Mouse (Mus musculus) kidney, embryonic 14.5 days (tissue): ENCODE measurements at regions not wholly inside any gene's neighbourhood (a gene's known extent, or its start where the extent isn't known, plus 50 kb on each side); places are given as distances from the start of the nearest gene placed in this dataset.

ENCODE experiments used
- ATAC-seq: fragments of 200-750 bp; cut with Nextera tagmentation; 2 replicates; pipeline ENCODE4 v1.8.0; 2017; ENCODE audit warnings: moderate number of reproducible peaks, mild to moderate bottlenecking, moderate TSS enrichment, moderate library complexity; ENCODE audit not compliant: low FRiP score, low TSS enrichment
- H3K27ac ChIP-seq: fragments of 300-500 bp; sonication (generic); 2 replicates; pipeline ENCODE4 v1.5.1; 2014; ENCODE audit warnings: low read depth, mild to moderate bottlenecking, low read length, moderate library complexity, mixed read lengths
- H3K27me3 ChIP-seq: fragments of 300-500 bp; sonication (generic); 2 replicates; pipeline ENCODE4 v1.6.1; 2014; ENCODE audit warnings: mild to moderate bottlenecking, low read length; ENCODE audit not compliant: control insufficient read depth, insufficient read depth
- H3K36me3 ChIP-seq: fragments of 300-500 bp; sonication (generic); 2 replicates; pipeline ENCODE4 v1.6.1; 2014; ENCODE audit warnings: low read length, mixed read lengths; ENCODE audit not compliant: control insufficient read depth, insufficient read depth
- H3K4me1 ChIP-seq: fragments of 300-500 bp; sonication (generic); 2 replicates; pipeline ENCODE4 v1.6.1; 2014; ENCODE audit warnings: low read length, mixed read lengths; ENCODE audit not compliant: control insufficient read depth, insufficient read depth
- H3K4me2 ChIP-seq: fragments of 300-500 bp; sonication (generic); replicated peaks from 2 replicates; pipeline ENCODE4 v1.6.1; 2014; ENCODE audit warnings: low read depth, mild to moderate bottlenecking, low read length
- H3K4me3 ChIP-seq: fragments of 300-500 bp; sonication (generic); 2 replicates; pipeline ENCODE4 v1.5.1; 2014; ENCODE audit warnings: mild to moderate bottlenecking, low read length
- H3K9ac ChIP-seq: fragments of 300-500 bp; sonication (generic); 2 replicates; pipeline ENCODE4 v1.6.1; 2014; ENCODE audit warnings: low read depth, mild to moderate bottlenecking, low read length, moderate library complexity
- H3K9me3 ChIP-seq: fragments of 300-500 bp; sonication (generic); 2 replicates; pipeline ENCODE4 v1.6.1; 2016; ENCODE audit warnings: low read length; ENCODE audit not compliant: control insufficient read depth
- WGBS: fragments of 180-500 bp; shearing (Covaris S2); extraction: QIAGEN DNeasy Blood & Tissue Kit; methylation state at CpG from one replicate; pipeline ENCODE4 v1.1.7; 2014; 5-methylcytosine and 5-hydroxymethylcytosine counted together

- ATAC-seq, result no peak
- Histone ChIP-seq H3K9me3 (no peaks in the 10 kb centered on the region), H3K36me3 (no peaks in the 10 kb centered on the region), H3K27ac (no peak overlapping the region), H3K4me3 (no peak overlapping the region), H3K4me1 (peaks cover 10% of the 10 kb centered on the region; the same call in 1 of the 2 replicates), H3K27me3 (no peaks in the 10 kb centered on the region), H3K9ac (no peak overlapping the region), H3K4me2 (no peak overlapping the region)
- 59% methylated on average over 9 of the region's 9 CpGs for WGBS
These were observed 538.5 kb upstream of the Adam5 start for GRCm38 (mm10) chr8:25362656-25363055.

- no peak overlapping the region for H3K9ac ChIP-seq
- WGBS, result 74% methylated on average over 4 of the region's 4 CpGs
- no peaks in the 10 kb centered on the region for H3K9me3 ChIP-seq
- no peak overlapping the region for H3K4me2 ChIP-seq
- no peaks in the 10 kb centered on the region for H3K36me3 ChIP-seq
- H3K4me3 ChIP-seq, result no peak overlapping the region
- H3K27ac ChIP-seq, result no peak overlapping the region
- peaks cover 8% of the 10 kb centered on the region; the same call in 1 of the 2 replicates for H3K4me1 ChIP-seq
- no peaks in the 10 kb centered on the region for H3K27me3 ChIP-seq
- ATAC-seq, result no peak
These were observed 538.0 kb upstream of the Adam5 start for GRCm38 (mm10) chr8:25362146-25362545.

GRCm38 (mm10) chr8:25361420-25361819 is 537.3 kb upstream of the Adam5 start:
- H3K4me3 ChIP-seq, result no peak overlapping the region
- 87% methylated on average over 5 of the region's 5 CpGs for WGBS
- no peak for ATAC-seq
- H3K4me2 ChIP-seq, result no peak overlapping the region
- no peaks in the 10 kb centered on the region for H3K36me3 ChIP-seq
- no peak overlapping the region for H3K9ac ChIP-seq
- no peak overlapping the region for H3K27ac ChIP-seq
- H3K27me3 ChIP-seq, result no peaks in the 10 kb centered on the region
- peaks cover 5% of the 10 kb centered on the region; the same call in 1 of the 2 replicates for H3K4me1 ChIP-seq
- peaks cover 2% of the 10 kb centered on the region; the same call in 1 of the 2 replicates for H3K9me3 ChIP-seq

GRCm38 (mm10) chr8:25358539-25359165 is 534.5 kb upstream of the Adam5 start:
- 69% methylated on average over 12 of the region's 12 CpGs for WGBS
- Histone ChIP-seq H3K27ac (no peak overlapping the region), H3K4me3 (no peak overlapping the region), H3K4me1 (peaks cover 3% of the 10 kb centered on the region; the same call in 1 of the 2 replicates), H3K9ac (no peak overlapping the region), H3K36me3 (no peaks in the 10 kb centered on the region), H3K27me3 (no peaks in the 10 kb centered on the region), H3K9me3 (peaks cover 3% of the 10 kb centered on the region; the same call in 1 of the 2 replicates), H3K4me2 (no peak overlapping the region)
- ATAC-seq, result no peak

DNA sequence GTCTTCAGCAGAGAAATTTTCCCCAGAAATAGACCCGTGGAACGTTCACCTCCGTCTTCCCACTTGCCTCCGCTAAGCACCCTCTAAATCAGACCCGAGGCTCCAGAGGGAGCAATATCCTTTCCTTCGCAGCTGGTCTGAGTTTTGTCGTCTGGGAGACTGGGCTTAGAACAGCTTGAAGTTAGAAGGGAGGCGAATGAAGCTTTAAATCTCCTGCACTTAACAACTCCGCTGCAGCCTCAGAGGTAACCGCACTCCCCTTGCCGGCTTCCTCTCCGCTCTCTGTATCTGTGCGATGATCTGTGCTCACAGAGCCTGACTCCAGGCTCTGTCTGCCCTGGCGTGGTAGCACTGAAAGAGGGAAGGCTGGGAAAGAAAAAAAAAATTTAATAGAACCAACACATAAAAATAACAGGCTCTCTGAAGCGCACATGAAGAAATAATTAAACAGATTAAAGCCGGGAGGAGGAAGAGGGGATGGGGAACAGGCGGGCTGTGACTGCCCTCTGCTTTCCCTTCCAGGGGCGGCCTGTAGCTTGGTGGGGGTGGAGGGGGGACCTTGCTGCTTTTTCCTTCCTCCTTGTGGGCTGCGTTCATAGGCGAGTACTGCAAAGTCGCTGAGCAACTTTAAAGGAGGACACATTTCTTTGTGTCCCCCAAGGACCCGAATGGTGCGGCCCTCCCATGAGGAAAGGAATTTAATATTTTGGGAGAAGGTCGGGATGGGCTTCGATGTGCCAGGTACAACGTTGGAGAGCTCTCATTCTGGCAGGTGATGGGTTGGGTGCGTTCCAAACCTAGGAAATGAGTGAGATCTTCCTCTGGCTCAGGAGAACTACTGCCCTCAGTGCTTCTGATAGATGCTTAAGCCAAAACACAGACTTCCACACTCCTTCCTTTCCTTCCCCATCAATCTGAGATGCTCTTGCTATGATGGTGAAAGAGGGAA is 529.9 kb upstream of the Adam5 start:
- Histone ChIP-seq H3K9me3 (peaks cover 3% of the 10 kb centered on the region; the same call in 1 of the 2 replicates), H3K4me1 (peaks cover 3% of the 10 kb centered on the region; the same call in 1 of the 2 replicates), H3K36me3 (no peaks in the 10 kb centered on the region), H3K9ac (no peak overlapping the region; the same call in 1 of the 2 replicates), H3K27ac (peak overlapping the region; percentile 3; the same call in 1 of the 2 replicates), H3K4me3 (peak overlapping the region; percentile 6; the same call in 1 of the 2 replicates), H3K27me3 (no peaks in the 10 kb centered on the region), H3K4me2 (peak overlapping the region; percentile 35)
- peak; percentile 79 for ATAC-seq
- 5% methylated on average over 27 of the region's 27 CpGs for WGBS

DNA sequence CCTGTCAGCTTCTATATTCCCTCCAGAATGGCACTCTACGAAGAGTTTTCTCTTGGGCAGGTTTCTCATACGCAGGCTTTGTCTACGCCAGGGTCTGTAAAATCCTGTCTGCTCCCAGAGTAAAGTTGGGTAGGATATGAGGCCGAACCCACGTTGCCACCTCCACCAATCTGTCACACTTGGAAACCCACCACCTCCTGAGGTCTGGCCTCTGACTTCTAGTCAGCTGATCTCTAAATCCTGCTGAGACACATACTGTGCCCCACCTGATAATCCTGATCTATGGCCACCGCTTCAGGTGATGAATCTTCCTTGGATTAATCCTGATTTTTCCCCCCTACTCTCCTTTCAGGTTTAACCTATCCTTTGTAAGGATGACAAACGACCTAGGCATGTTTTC is 529.2 kb upstream of the Adam5 start:
- Histone ChIP-seq H3K27ac (peak overlapping the region; percentile 3; the same call in 1 of the 2 replicates), H3K9ac (no peak overlapping the region; the same call in 1 of the 2 replicates), H3K27me3 (no peaks in the 10 kb centered on the region), H3K4me2 (no peak overlapping the region), H3K4me1 (peaks cover 3% of the 10 kb centered on the region; the same call in 1 of the 2 replicates), H3K36me3 (no peaks in the 10 kb centered on the region), H3K9me3 (peaks cover 3% of the 10 kb centered on the region; the same call in 1 of the 2 replicates), H3K4me3 (no peak overlapping the region)
- ATAC-seq, result no peak; the same call in 1 of the 2 replicates
- 31% methylated on average over 7 of the region's 7 CpGs for WGBS

- H3K36me3 ChIP-seq, result no peaks in the 10 kb centered on the region
- H3K27me3 ChIP-seq, result no peaks in the 10 kb centered on the region
- no peak overlapping the region for H3K9ac ChIP-seq
- H3K4me3 ChIP-seq, result no peak overlapping the region
- 45% methylated on average over 10 of the region's 10 CpGs for WGBS
- no peaks in the 10 kb centered on the region for H3K9me3 ChIP-seq
- peak; percentile 29 for ATAC-seq
- H3K27ac ChIP-seq, result peak overlapping the region; percentile 20; the same call in 1 of the 2 replicates
- no peak overlapping the region for H3K4me2 ChIP-seq
- H3K4me1 ChIP-seq, result peaks cover 5% of the 10 kb centered on the region; the same call in 1 of the 2 replicates
These were observed 524.0 kb upstream of the Adam5 start for GRCm38 (mm10) chr8:25348003-25348683.

DNA sequence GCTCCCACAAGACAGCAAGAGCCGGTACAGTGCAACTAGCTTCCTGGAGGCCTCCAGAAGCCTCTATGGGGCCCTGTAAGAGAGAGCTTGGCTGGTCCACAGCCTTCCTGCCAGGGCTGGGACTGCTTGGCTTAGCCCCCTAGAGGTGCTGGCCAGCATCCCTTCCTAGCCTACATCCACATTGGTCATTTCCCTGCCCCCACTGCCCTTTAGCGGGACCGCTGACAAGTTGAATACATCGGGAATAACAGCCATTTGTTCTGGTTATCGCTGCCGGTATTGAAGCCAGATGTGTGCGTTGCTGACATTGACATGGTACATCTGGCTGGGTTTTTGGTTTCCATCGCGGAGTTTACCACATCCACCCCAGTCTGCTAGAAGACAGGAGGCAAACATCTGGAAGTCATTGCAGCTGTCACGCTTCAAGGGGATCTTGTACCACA is 519.0 kb upstream of the Adam5 start:
- Histone ChIP-seq H3K4me1 (peaks cover 16% of the 10 kb centered on the region; the same call in 1 of the 2 replicates), H3K27me3 (no peaks in the 10 kb centered on the region), H3K4me3 (no peak overlapping the region), H3K27ac (peak overlapping the region; percentile 76), H3K36me3 (no peaks in the 10 kb centered on the region), H3K9ac (no peak overlapping the region), H3K4me2 (peak overlapping the region; percentile 12; the same call in 1 of the 2 replicates), H3K9me3 (no peaks in the 10 kb centered on the region)
- ATAC-seq, result peak; percentile 92
- WGBS, result 21% methylated on average over 10 of the region's 10 CpGs
